Mouse (Mus musculus) retina, adult 2 months (tissue): Measurements from ENCODE around the gene Klhl36.

Source experiments
- DNase-seq: peaks from one replicate; pipeline ENCODE4 v3.0.0-alpha.2; 2012; ENCODE audit warnings: low read depth, low spot score

Gene Klhl36

DNA sequence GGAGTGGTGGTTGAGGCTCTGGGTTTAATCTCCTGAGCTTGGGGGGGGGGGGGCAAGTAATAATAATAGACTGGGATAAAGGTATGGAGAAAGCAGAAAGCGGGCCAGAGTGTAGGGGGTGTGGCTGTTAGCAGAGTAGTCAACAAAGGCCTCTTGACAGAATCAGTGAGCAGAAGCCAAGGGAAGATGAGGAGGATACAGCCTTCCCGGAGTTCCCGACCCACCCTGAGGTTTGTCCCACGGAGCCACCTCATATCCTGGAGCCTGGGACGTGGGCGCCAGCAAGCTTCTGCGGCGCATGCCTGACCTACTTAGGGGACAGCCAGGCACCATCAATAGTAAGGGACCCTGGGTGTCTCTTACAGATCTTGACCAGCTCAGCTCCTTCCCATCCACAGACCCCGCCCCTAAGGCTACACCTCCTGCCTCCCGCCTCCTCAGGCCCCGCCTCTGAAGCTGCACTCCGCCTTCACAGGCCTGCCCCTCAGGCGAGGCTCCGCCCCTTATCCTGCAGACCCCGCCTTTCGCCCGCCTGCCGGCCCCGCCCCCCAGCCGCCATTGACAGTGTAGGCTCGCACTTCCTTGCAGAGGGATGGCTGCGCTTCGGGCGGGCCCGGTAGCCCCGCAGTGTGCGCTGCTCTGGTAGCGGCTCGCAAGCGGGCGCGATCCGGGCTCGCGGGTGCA, at the start of gene Klhl36:
Gene Klhl36, plus strand, starts transcription at position 561 of the 684 bp plus-strand sequence.
- DNase-seq: peak; percentile 88

DNA sequence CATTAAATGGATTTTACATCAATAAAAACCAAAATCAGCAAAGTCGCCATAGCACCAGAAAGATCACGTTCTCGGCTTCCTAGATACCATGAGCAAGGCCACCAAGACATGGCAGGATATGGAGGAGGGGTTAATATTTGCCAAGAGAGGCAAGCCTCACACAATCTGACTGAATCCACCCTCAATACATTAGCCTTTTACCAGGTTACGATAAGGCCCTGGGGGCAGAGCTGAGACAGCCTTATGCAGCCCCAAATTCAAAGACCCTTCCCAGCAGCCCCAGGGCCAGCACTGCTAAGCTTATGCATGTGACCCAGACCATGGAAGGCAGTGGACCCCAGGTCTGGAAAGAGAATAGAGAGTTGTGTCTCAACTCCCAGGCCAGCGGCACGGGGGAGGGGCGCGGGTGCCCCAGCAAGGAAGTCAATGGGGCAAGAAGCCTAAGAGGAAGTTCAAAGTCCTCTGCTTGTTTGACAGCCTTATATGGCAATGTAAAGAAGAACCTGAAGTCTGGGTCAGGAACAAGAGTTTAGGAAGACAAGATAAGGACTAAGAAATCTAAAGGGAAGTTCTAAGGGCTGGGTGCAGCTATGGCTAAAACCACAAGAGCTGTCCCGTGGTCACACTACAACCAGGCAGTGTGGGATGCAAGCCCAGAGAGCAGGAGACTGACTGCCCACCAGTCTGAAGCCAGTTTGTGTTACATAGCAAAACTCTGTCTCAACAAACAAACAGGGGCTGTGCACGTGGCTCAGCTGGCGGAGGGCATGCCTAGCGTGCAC, 49.2 kb upstream of the Klhl36 start:
- DNase-seq: no peak

DNA sequence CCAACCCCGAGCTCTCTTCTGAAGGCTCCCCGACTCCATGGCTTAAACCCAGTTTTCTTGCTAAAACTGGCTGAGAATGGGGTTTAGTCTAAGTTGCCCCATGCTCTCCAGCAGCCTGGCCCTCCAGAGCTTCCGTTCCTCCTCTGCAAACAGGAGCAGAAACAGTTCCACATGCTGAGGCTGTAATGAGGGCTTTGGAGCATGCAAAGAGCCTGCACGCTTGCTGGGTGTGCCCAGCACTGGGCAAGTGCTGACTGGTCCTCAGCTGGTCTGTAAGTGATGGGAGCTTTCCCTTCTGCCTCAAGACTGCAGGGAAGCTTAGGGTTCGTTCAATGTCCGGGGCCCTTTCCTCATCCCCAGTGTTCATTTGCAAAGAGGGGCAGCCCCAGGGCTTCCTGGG, 45.8 kb upstream of the Klhl36 start:
- no peak for DNase-seq

DNA sequence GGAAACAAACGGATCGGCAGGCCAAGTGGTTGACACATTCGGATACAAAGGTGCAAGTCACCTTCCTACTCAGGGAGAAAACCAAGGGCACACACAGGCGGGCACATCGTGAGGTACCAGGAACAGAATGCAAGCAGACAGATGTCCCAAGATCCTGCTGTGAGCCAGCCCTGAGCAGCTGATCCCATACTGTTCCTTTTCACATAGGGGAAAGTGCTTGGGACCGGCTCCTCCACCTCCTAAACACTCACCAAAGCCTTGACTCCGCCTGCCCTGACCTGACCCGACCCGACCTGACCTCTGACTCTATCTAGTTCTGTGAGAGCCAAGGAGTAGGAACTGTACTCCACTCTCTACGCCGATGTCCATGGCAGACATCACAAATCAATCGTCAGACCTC, 44.6 kb upstream of the Klhl36 start:
- no peak for DNase-seq

DNA sequence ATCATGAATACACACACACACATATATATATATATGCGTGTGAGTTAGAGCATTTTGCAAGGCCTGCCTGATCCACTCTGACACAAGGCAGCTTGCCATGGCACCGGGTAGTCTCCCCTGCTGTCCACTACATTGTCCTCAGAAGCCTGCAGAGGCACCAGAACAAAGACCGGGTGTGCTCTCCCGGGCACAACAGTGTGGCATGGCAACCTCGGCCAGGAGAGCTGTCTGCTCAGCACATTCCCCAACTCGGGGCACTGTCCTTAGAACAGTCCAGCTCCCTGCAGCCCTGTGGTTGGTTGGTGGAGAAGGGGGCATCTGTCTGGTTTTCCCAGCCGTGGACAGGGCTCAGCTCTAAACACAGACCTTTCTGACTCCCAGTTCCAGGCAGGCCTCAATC, 42.8 kb upstream of the Klhl36 start:
- DNase-seq: no peak

DNA sequence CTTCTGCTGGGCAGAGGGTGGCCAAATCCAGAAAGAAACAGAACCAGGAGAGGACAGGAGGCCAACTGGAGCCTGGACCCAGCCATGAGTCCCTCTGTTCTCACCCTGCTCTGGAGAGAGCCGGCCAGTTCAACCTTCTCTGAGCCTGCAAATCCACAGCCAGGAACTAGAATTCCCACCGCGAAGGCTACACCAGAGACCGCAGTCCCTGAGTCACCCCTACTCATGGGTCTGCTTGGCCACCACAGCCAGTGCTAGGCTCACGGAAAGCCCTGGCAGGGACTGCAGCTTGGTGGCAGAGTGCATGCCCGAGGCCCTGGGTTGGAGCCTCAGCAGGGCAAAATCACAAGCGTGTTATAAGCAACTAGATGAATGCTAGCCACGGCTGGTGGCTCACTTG, 42.1 kb upstream of the Klhl36 start:
- DNase-seq: no peak

DNA sequence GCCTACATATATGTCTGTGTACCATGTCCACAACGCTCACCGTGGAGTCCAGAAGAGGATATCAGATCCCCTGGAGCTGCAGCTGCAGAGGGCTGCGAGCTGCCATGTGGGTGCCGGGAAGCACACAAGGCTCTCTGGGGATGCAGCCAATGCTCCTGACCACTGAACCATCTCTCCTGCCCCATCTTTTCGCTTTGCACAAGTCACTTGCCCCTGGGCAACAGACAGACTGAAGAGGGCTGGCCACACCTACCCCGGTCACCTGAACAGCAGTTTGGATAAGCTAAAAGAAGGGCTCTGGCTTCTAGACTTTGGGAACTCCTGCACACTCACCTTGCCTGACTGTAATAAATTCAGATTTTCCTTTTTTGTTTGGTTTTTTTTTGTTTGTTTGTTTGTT, 40.4 kb upstream of the Klhl36 start:
- no peak for DNase-seq

DNA sequence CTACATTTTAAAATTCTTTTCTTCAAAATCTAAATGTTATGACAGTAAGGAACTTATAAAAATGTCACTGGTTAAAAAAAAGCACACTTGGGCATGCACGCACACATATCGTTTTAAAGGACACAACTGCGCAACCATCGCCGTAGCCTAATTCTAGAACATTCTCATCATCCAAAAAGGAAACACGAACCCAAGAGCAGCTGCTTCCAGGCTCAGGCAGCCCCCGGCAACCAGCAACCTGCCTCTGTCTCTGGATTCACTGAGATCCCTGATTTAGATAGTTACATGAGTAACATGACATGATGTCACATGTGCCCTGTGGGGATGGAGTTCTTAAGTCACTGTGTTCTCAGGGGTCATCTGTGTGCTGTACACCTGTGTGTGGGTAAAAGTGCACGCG, 38.8 kb upstream of the Klhl36 start:
- no peak for DNase-seq

DNA sequence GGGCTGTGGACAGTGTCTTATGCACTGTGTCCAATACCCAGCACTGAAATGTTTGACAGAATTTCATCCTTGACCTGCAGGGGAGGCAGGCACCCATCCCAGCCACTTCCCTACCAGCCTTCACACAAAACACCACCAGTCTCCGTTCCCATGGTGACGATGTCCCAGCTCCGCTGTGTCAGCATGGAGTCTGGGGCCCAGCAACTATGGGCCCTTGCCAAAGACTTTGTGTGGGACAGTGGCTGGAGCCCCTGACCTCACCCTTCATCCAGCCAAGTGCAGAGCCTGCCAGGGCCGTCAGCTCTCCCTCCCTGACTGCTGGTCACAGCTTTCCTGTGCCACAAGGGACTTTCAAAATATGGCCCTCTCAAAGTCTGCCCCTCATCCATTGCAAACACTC, 38.0 kb upstream of the Klhl36 start:
- DNase-seq: no peak

DNA sequence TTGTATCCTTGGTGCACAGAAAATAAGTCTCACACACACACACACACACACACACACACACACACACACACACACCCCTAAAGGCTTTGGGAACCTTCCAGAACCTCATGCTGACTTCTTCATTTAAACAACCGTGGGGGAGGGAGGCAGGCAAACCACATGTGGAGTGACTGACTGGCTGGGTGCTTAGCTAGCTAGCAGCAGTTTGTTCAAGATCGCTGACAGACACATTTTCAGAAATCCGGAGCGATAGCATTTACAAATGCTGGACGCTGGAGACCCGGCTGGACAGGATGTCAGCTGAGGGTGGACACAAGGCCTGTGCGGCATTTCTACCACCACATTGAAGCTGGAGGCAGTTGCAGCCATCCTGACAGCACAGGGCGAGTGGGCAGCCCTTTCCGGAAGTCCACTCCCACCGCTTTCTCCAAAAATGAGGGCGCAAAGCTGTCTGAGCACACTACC, 37.2 kb upstream of the Klhl36 start:
- DNase-seq: no peak

DNA sequence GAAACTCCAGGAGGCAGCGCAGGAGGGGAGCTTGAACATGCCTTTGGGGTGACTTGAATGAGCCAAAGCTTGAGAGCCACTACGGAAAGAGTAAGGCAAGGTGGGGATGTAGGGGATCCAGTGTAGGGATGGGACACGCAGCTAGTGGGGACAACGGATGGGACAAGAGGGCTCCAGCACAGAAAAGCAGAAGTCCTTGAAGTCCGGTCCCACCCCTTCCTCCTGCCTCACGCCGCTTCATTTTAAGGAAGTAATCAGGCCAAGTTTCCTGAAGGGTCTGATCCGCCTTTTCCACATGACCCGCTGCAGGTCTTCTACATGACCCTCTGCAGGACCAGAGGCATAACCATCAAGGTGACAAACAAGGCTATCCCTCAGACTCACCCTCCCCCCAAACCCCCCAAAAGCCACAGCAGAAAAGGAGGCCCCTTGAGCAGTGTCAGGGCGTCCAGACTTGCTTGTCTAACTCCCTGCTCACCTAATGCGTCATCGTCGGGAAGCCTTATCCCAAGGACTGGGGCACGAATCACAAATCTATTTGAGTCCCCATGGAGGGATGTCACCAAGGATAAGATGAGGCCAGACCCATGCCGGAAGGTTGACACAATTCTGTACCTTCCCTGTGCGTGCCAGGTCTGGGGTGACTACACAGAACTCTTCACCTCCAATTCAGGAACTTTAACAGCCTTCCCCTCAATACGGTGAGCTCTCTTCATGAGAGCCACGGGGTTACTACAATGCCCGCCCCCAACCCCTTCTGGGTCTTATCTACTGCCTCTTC, 35.9 kb upstream of the Klhl36 start:
- no peak for DNase-seq

DNA sequence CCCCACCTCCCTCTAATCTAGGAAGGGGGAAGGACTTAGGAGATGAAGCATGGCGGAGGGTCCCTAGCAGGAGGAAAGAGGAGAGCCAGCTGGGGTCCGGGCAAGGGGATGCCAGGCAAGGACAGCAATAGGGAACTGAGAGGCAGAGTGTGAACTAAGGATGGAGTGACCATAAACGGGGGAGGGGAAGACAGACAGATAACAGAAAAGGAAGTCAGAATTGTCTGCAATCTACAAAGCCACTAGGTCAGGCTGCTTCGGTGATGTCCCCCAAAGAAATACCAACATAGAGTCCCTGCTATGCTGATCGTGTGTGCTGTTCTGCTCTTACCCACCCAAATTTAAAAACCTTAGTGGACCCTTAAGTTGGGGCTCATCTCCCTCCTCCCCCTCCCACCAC, 35.1 kb upstream of the Klhl36 start:
- no peak for DNase-seq

DNA sequence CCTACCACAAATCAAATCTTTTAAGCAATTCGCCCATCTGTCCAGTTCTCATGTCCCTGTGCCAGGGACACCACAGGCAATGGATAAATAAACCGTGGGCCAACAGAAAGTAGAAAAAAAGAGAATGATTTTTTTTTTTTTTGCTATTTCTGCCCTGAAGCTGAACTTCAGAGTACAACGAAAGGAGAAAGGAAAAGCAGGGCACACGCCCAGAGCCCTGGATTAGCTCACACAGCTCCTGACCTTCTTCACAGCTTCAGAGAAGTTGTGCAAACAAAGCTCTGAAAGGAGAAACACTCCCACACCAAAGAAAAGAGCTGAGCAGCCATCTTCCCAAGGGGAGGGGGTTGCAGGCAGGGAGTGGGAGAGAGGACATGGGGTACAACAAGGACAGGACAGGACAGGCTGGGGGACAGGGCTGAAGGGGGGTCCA, 34.3 kb upstream of the Klhl36 start:
- no peak for DNase-seq

DNA sequence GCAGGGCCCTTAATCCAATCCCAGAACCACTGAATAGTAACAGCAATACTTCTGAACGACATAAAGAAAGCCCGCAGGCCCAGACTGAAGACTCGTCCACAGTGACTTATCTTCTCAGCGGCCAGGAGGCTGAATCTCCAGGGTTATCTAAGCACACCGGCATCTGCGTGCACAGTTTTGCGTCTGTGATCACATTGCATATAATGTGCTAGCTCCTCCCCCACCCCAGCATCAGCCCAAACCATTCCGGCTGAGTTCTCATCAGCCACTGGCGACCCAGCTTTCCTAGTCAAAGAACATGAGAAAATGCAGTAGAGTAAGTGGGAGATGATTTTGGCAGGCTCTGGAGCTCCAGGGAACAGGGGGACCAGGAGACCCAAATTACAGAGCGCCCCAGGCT, 33.1 kb upstream of the Klhl36 start:
- no peak for DNase-seq

DNA sequence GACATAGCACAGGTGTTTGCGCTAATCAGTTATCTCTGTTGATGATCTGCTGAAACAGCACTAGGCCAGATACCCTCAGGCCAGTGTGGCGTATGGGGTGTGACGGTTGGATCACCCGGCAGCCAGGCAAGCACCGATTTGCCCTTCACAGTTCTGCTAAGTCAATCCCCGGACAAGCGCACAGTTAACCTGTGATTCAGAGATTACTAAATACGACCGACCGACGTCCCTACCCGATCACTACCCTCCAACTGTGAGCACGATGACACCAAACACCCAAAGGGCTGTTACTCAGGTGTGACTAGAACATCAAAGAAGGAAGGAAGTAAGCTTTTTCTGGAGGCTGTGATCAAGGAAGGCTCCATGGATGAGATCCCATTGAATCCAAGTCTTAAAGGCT, 32.6 kb upstream of the Klhl36 start:
- DNase-seq: no peak

DNA sequence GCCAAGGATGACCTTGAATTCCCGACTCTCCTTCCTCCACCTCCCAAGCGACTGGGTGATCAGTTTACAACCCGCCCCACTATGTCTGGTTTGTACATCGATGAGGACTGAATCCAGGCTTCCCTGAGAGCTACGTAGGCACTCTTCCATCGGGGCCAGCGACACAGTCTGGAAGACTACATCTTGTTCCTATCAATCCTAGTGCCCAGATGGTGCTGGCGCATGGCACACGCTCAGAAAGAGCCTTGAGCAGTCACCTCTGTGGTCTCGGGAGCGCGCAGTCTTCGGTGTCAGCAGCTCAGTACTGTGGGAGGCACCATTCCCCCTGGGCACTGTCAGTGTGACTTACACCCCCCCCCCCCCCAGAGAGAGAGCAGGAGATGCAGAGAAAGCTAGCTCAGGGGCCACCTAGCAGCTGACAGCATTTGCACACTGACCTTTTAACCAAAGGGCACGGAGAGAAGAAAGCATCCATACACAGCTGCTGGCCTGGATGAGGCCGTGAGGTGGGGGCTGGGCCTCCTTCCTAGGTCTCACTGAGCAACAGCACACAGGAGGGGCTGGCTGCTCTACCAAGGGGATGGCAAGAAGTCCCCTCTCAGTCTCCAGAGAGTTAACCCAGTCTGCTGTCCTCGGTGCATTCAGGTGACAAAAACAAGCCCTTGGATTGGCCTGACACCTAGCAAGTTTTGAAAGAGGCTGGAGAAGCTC, 32.0 kb upstream of the Klhl36 start:
- no peak for DNase-seq

DNA sequence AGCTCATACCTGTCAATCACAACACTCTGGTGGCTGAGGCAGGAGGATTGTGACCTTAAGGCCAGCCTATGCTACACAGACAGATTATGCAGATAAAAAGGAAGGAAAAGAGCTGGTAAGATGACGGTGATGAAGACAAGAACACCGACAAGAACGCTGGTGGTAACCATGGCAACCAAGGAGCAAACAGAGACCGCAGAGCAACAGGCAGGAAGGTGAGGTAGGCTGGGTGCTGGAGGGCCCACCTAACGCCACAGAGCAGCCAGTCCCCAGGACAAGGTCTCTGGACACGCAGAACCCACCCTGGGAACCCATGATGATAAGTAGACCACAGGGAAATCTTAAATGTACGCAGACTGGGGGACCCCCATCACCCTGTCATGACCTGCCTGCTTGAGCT, 31.5 kb upstream of the Klhl36 start:
- DNase-seq: no peak

DNA sequence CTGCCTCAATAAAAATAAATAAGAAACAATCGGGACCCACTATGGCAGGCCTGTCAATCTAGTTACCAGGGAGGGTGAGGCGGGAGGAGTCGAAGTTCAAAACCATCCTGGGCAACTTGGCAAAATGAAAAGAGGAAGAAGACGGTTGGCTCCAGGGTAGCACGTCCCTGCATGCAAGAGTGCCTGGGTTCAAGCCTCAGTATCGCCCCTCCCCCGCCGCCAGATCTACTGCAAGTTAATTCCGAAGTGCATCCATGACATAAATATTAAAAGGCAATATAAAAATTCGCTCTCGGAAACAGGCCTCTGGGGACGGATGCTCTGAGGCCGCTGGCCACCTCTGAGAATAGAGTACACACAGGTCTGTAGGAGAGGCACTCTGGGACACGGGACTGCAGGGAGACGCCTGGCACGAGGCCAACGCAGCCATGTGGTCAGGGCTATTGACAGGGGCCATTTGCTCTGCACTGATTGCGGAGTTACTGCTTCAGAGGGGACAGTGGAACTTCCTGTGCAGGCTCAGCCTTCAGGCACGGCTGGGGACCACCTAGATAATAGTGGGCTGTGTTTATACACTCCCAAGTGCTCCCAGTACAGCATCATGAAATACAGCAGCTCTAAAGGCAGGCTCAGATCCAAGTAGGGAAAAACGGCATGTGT, 30.6 kb upstream of the Klhl36 start:
- DNase-seq: no peak

DNA sequence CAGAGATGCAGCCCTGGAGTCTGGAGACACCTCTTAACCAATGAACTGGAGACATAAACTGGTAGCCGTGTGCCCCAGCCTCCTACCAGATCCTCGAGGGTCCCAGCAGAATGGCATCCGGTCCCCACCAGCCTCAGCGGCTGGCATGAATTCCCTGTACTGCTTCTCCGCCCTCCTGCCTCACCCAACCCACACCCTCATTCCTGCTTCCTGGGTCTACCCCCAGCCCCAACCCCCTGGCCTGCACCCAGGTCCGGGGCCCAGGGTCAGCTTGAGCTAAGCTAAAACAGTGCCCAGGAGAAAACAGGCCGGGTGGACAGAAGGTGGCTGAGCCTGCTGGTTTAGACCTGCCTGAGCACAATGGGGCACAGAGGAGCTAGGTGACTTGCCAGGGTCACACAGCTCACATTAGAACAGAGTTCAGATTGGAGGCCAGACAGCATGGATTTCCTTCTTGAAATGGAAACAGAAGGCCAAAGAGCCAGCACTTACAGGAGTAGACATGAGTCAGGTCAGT, 29.9 kb upstream of the Klhl36 start:
- no peak for DNase-seq

DNA sequence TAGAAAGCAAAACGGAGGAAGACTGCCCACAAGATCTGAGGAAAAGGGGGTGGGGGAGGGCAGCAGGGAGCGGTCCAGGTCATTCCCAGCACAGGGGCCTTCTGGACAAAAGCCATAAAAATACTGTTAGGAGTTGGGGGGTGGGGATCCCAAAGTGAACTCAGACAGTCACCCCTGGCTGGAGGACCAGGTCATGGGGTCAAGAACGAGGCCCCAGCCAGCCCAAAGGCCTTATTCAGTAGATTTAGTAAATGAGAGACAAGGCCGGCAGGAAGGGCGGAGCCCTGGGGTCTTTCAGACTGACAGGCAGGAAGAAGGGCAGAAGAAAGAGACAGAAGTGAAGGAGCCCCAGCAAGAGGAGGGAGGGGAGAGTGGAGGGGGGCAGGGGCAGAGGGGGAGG, 29.1 kb upstream of the Klhl36 start:
- no peak for DNase-seq

DNA sequence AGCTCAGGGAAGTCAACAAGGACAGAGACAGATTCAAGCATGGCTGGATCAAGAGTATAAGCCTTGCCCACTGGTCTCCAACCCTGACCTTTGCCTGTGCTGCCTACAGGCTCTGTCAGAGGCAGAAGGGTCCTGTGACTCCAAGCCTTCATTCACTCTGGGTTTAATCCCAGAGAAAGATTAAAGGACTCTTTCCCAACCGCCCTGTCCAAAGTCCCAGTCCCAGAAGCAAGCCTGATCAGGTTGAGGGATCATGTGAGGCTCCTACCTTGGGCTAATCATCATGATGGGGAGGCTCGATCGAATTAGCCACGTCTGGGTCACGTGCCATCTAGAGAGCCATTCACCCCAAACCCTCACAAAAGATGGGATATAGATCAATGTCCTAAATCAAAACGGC, 27.4 kb upstream of the Klhl36 start:
- DNase-seq: no peak
